Mouse (Mus musculus) embryonic facial prominence, embryonic 11.5 days (tissue): ENCODE results near the gene Tcap. TPM values are rescaled to one million over a fixed set of nuclear protein-coding genes. Genes with fewer than 3 reads are reported as not detected.

ENCODE experiments used
- ATAC-seq: fragments of 200-750 bp; cut with Nextera tagmentation; replicated peaks from 2 replicates; pipeline ENCODE4 v1.8.0; 2017; ENCODE audit warnings: low read depth; ENCODE audit not compliant: insufficient number of reproducible peaks, low FRiP score, low TSS enrichment
- DNase-seq: peaks from one replicate; pipeline ENCODE4 v3.0.0-alpha.2; 2015; ENCODE audit warnings: low spot score
- H3K27ac ChIP-seq: fragments of 300-500 bp; sonication (generic); replicated peaks from 2 replicates; pipeline ENCODE4 v1.5.1; 2014; ENCODE audit warnings: mild to moderate bottlenecking, low read depth, low read length, control low read depth
- H3K27me3 ChIP-seq: fragments of 300-500 bp; sonication (generic); 2 replicates; pipeline ENCODE4 v1.6.1; 2014; ENCODE audit warnings: mild to moderate bottlenecking, low read length, moderate library complexity, mixed read lengths; ENCODE audit not compliant: control insufficient read depth, insufficient read depth
- H3K36me3 ChIP-seq: fragments of 300-500 bp; sonication (generic); replicated peaks from 2 replicates; pipeline ENCODE4 v1.6.1; 2014; ENCODE audit warnings: low read depth, mild to moderate bottlenecking, low read length, moderate library complexity, mixed read lengths; ENCODE audit not compliant: control insufficient read depth, insufficient read depth
- H3K4me1 ChIP-seq: fragments of 300-500 bp; sonication (generic); 2 replicates; pipeline ENCODE4 v1.6.1; 2014; ENCODE audit warnings: low read length, mixed read lengths; ENCODE audit not compliant: control insufficient read depth, insufficient read depth
- H3K4me2 ChIP-seq: fragments of 300-500 bp; sonication (generic); 2 replicates; pipeline ENCODE4 v1.6.1; 2014; ENCODE audit warnings: low read depth, mild to moderate bottlenecking, control low read depth, low read length, moderate library complexity
- H3K4me3 ChIP-seq: fragments of 300-500 bp; sonication (generic); 2 replicates; pipeline ENCODE4 v1.5.1; 2014; ENCODE audit warnings: low read depth, low read length, control low read depth
- H3K9ac ChIP-seq: fragments of 300-500 bp; sonication (generic); replicated peaks from 2 replicates; pipeline ENCODE4 v1.6.1; 2014; ENCODE audit warnings: mild to moderate bottlenecking, control low read depth, low read length
- H3K9me3 ChIP-seq: fragments of 300-500 bp; sonication (generic); replicated peaks from 2 replicates; pipeline ENCODE4 v1.6.1; 2016; ENCODE audit warnings: mild to moderate bottlenecking, low read length, inconsistent platforms, mixed read lengths; ENCODE audit not compliant: control insufficient read depth
- WGBS: fragments of 180-500 bp; shearing (Covaris S2); extraction: QIAGEN DNeasy Blood & Tissue Kit; methylation state at CpG from one replicate; pipeline ENCODE4 v1.1.7; 2014; 5-methylcytosine and 5-hydroxymethylcytosine counted together
- polyA plus RNA-seq: library from polyadenylated mRNA; unstranded; fragments of >200 nt; fragmentation: Nextera tagmentation; extraction: Ambion mirVana; gene quantifications from 2 replicates; pipeline ENCODE4 v1.2.1, GENCODE M21; 2014

Tcap gene
- polyA plus RNA-seq, 1 experiment from 2014 or later, result 0.29 TPM

DNA sequence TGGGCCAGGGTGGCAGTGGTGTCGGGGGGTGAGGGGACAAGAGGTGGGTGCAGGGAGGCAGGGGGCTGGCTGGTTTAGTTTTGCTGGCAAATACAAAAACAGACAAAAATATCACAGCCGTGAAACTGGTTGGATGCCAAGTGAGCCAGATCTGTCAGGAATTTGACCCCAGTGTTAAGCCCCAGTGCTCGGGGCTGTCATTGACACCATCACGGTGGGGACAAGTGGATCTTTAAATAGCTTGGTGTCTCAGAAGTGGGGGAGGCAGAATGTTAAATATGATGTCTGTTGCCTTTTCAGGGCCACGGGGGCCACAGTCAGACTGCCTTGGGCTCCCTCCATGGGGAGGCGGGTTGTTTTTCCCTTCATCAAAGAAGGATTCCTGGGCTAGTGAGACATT lies 10.7 kb downstream of the Tcap start:
- no peak overlapping the region for H3K27ac ChIP-seq
- ATAC-seq, result no peak
- DNase-seq, result no peak

DNA sequence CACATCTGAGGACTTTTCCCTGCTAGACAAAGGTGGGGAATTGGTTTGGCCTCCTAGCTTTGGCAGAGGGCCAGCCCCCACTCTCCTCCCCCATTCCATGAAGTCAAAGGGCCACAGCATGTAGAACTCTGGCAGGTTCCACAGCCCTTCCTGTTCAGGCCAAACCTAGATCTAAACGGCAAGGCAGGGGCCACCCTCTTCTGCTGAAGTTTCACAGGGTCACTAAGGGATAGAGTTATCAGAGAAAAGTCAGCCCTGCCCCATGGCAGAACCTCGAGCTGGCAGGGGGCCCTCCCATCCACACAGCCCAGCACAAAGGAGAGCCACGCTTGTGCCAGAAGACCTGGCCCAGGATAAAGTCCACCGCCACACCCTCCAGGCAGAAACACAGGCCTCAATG lies 11.4 kb downstream of the Tcap start:
- WGBS, result 67% methylated on average over 4 of the region's 4 CpGs
- Histone ChIP-seq H3K9me3 (no peaks in the 10 kb centered on the region), H3K4me2 (no peak overlapping the region), H3K4me1 (no peaks in the 10 kb centered on the region), H3K27ac (no peak overlapping the region), H3K27me3 (peaks cover 3% of the 10 kb centered on the region), H3K4me3 (no peak overlapping the region), H3K36me3 (no peaks in the 10 kb centered on the region), H3K9ac (no peak overlapping the region)
- no peak for DNase-seq
- ATAC-seq, result no peak

More for the DNA sequence above, 10.7 kb downstream of the Tcap start:
- Histone ChIP-seq H3K4me2 (no peak overlapping the region), H3K9ac (no peak overlapping the region), H3K4me3 (no peak overlapping the region), H3K27me3 (peaks cover 3% of the 10 kb centered on the region), H3K9me3 (no peaks in the 10 kb centered on the region), H3K36me3 (no peaks in the 10 kb centered on the region), H3K4me1 (no peaks in the 10 kb centered on the region)
- 50% methylated on average over 6 of the region's 6 CpGs for WGBS

DNA sequence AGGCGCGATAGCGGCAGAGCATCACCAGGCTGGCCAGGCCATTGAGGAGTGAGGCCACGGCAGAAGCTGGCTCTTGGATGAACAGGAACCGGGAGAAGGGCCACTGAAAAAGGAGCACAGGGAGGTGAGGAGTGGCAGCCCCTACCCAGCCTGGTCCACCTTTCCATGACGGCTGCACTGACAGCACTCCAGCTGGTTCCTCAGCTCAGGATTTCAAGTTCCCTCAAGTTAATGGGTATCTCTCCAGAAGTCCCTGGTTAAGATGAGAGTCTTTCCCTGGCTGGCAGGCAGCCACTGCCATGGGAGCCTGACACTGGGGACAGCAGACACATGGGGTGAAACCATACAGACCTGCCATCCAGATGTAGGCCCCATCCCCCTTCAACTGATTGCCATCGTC lies 14.3 kb downstream of the Tcap start:
- ATAC-seq, result no peak
- DNase-seq, result no peak
- no peak overlapping the region for H3K27ac ChIP-seq

DNA sequence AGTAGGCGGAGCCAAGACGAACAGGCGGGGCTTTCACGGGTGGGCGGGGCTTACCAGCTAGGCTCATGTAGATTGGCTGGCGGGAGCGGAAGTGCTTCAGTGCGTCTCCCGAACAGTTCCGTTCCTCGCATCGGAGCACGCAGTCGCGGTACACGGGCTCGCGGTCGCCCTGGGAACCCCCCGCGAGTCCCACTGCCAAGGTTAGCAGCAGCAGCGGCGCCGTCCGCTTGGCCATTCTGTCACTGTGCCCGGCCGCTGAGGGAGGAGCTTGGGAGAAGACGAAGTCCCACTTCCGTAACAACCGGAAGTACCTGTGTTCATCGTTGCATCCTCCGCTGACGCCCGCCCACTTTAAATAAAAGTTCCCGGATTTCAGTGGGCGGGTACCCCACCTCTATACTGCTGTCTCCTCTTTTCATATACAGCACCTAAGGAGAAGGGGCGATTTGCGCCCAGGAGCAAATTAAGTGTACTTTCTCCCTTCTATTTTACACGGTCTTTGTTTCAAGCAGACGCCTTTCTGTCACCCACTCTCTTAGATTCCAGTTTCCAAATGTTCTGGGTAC lies 16.6 kb downstream of the Tcap start, which contains the start of gene Pgap3:
Gene Pgap3 (minus strand): TSS at position 330 of the 566 bp plus-strand sequence.
- Histone ChIP-seq H3K4me2 (peak within 1 kb of the TSS; percentile 59), H3K27ac (peak within 1 kb of the TSS; percentile 90), H3K9ac (peak within 1 kb of the TSS; percentile 80), H3K27me3 (no peaks in the 10 kb centered on the region), H3K4me1 (no peaks in the 10 kb centered on the region), H3K4me3 (peak within 1 kb of the TSS; percentile 58), H3K36me3 (no peaks in the 10 kb centered on the region), H3K9me3 (no peaks in the 10 kb centered on the region)
- ATAC-seq (peak; percentile 77), DNase-seq (peak; percentile 94)
- WGBS, result under 1% methylated on average over 40 of the region's 40 CpGs

More for the DNA sequence above, 14.3 kb downstream of the Tcap start:
- 90% methylated on average over 7 of the region's 7 CpGs for WGBS
- no peaks in the 10 kb centered on the region for H3K27me3 ChIP-seq
- H3K9ac ChIP-seq, result no peak overlapping the region
- H3K4me2 ChIP-seq, result no peak overlapping the region
- no peaks in the 10 kb centered on the region for H3K36me3 ChIP-seq
- no peaks in the 10 kb centered on the region for H3K9me3 ChIP-seq
- no peak overlapping the region for H3K4me3 ChIP-seq
- H3K4me1 ChIP-seq, result no peaks in the 10 kb centered on the region

DNA sequence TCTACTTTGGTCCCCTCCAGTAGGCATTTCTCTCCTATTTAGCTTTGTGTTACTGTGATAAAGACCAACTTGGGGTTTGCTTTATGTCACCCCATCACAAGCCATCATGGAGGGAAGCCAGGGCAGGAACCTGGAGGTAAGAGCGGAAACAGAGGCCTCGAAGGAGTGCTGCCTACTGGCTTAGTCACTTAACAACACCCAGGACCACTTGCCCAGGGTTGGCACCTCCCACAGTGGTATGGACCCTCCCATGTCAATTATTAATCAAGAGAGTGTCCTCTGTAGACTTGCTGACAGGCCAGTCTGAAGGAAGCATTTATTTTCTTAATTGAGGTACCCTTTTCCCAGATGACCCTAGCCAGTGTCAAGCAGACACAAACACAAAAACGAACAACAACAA lies 17.2 kb downstream of the Tcap start:
- Histone ChIP-seq H3K27me3 (no peaks in the 10 kb centered on the region), H3K9me3 (no peaks in the 10 kb centered on the region), H3K4me2 (peak overlapping the region; percentile 59), H3K9ac (peak overlapping the region; percentile 80), H3K36me3 (no peaks in the 10 kb centered on the region), H3K4me1 (no peaks in the 10 kb centered on the region), H3K4me3 (peak overlapping the region; percentile 58), H3K27ac (no peak overlapping the region)
- ATAC-seq, result no peak
- no peak for DNase-seq
- WGBS, result 53% methylated on average over 3 of the region's 3 CpGs

DNA sequence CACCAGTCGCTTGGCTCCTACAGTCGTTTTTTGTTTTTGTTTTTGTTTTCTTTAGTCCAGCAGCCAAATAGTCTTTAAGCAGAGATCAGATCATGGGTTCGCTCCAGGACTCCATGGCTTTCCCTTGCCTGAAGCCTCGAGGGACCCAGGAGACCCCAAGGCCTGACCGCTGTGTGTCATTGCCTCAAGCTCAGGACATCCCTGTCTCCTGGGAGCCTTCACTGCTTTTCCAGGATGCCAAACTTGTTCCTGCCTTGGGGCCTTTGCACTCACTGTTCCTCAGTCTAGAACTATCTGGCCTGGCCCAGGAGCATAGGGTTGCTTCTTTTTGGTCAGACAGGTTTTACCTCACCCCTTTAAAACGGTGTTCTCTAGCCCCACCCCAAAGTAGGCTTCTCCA lies 23.0 kb downstream of the Tcap start:
- H3K36me3 ChIP-seq, result no peaks in the 10 kb centered on the region
- ATAC-seq, result no peak
- WGBS, result 66% methylated on average over 6 of the region's 6 CpGs
- H3K9ac ChIP-seq, result no peak overlapping the region
- H3K4me3 ChIP-seq, result no peak overlapping the region
- no peak for DNase-seq
- H3K4me2 ChIP-seq, result no peak overlapping the region
- H3K27me3 ChIP-seq, result no peaks in the 10 kb centered on the region
- H3K4me1 ChIP-seq, result no peaks in the 10 kb centered on the region; the same call in 1 of the 2 replicates
- no peak overlapping the region for H3K27ac ChIP-seq
- H3K9me3 ChIP-seq, result no peaks in the 10 kb centered on the region

DNA sequence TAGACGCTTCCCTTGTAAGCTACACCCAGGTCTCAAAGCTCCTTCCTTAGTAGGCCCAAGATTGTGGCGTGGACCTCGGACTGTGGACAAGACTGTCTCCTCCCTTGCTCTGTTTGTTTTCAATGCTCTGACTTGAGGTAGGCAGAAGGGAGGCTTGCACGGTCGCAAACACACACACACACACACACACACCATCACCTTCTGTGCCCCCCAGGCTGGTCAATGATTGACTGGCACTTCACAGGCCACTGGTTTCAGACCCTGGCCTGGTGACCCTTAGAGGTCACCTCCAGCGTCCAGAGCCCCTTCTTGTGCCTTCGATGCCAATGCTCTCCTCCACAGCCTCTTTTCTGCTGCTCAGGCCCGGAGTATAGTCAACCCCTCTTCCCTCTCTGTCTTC lies 25.3 kb downstream of the Tcap start:
- H3K27me3 ChIP-seq, result no peaks in the 10 kb centered on the region
- ATAC-seq (no peak), DNase-seq (no peak)
- WGBS, result 35% methylated on average over 8 of the region's 8 CpGs
- peak overlapping the region; percentile 48 for H3K9ac ChIP-seq
- no peaks in the 10 kb centered on the region; the same call in 1 of the 2 replicates for H3K4me1 ChIP-seq
- no peaks in the 10 kb centered on the region for H3K9me3 ChIP-seq
- H3K27ac ChIP-seq, result peak overlapping the region; percentile 35; the same call in 1 of the 2 replicates
- H3K4me3 ChIP-seq, result no peak overlapping the region
- peak overlapping the region; percentile 27 for H3K4me2 ChIP-seq
- no peaks in the 10 kb centered on the region for H3K36me3 ChIP-seq

DNA sequence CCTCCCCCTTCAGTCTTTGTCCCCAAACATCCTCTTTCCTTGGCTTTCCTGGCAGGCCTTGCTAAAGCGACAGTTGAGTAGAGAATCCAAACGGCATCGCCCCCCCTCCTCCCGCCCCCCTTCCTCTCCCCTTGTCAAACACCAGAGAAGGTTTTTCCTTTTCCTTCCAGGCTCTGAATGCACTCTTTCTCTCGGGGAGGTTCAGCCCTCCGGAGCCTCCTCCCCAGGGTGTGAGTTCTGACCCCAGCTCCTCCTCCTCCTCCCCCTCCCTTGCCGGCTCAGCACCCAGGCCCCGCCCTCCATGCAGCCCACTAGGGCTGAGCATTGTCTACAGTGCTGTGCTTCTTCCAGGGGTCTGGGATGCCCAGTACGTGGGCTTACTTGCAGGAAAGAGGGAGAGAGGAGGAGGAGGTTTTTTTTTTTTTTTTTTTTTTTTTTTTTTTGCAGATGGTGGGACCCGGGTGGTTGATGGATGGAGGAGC lies 25.8 kb downstream of the Tcap start:
- Histone ChIP-seq H3K27me3 (no peaks in the 10 kb centered on the region), H3K9ac (peak overlapping the region; percentile 48), H3K4me3 (no peak overlapping the region), H3K9me3 (no peaks in the 10 kb centered on the region), H3K36me3 (no peaks in the 10 kb centered on the region), H3K27ac (no peak overlapping the region), H3K4me1 (no peaks in the 10 kb centered on the region; the same call in 1 of the 2 replicates), H3K4me2 (peak overlapping the region; percentile 27)
- WGBS, result 4% methylated on average over 9 of the region's 10 CpGs
- DNase-seq, result peak; percentile 64
- peak; percentile 69 for ATAC-seq
